Mouse (Mus musculus) E14TG2a.4 (cell line): ENCODE data around the gene Rps6kc1.
A peak's percentile ranks its signal among the peaks of the same experiment; 100 is the strongest.

Source experiments
- H3K27me3 ChIP-seq: 2 replicates; pipeline ENCODE4 v1.6.1; 2014; ENCODE audit warnings: low read length, control low read depth; ENCODE audit not compliant: insufficient read depth
- H3K36me3 ChIP-seq: 2 replicates; pipeline ENCODE4 v1.6.1; 2014; ENCODE audit warnings: low read length, control low read depth; ENCODE audit not compliant: insufficient read depth
- H3K4me1 ChIP-seq: replicated peaks from 2 replicates; pipeline ENCODE4 v1.6.1; 2014; ENCODE audit warnings: low read depth, low read length, control low read depth
- H3K4me3 ChIP-seq: replicated peaks from 2 replicates; pipeline ENCODE4 v1.5.1; 2014; ENCODE audit warnings: mild to moderate bottlenecking, low read length
- H3K9me3 ChIP-seq: 2 replicates; pipeline ENCODE4 v1.6.1; 2014; ENCODE audit warnings: low read length, control low read depth
- CTCF ChIP-seq: conservative IDR thresholded peaks from 2 replicates; pipeline ENCODE4 v1.5.1; 2014; ENCODE audit warnings: low read length
- NANOG ChIP-seq: IDR thresholded peaks from 2 replicates; pipeline ENCODE4 v1.6.1; 2014; ENCODE audit warnings: borderline replicate concordance, low read length, mixed read lengths
- POU5F1 ChIP-seq: IDR thresholded peaks from 2 replicates; pipeline ENCODE4 v1.6.1; 2014; ENCODE audit warnings: low read length, borderline replicate concordance

Rps6kc1 gene

DNA sequence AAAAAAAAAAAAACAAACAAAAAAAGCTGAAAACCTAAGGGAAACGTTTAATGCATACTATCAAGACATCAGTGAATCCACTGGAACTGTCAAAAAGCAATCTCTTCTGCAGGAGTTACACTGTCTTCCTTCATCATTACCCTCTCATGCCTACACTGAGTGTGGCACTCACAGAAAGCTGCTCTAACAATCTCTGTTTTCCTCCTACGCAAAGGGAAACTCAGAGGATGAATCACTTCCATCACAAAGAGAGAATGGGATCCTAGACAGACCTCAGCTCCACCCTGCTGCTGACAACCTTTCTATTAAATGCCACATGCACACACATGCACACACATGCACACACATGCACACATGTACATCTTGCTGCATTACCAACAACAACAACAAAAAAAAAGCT, 75.5 kb downstream of the Rps6kc1 start:
- Histone ChIP-seq H3K4me1 (no peaks in the 10 kb centered on the region), H3K27me3 (no peaks in the 10 kb centered on the region), H3K9me3 (no peaks in the 10 kb centered on the region), H3K4me3 (no peak overlapping the region), H3K36me3 (peaks cover 7% of the 10 kb centered on the region)
- TF ChIP-seq NANOG: no peak

DNA sequence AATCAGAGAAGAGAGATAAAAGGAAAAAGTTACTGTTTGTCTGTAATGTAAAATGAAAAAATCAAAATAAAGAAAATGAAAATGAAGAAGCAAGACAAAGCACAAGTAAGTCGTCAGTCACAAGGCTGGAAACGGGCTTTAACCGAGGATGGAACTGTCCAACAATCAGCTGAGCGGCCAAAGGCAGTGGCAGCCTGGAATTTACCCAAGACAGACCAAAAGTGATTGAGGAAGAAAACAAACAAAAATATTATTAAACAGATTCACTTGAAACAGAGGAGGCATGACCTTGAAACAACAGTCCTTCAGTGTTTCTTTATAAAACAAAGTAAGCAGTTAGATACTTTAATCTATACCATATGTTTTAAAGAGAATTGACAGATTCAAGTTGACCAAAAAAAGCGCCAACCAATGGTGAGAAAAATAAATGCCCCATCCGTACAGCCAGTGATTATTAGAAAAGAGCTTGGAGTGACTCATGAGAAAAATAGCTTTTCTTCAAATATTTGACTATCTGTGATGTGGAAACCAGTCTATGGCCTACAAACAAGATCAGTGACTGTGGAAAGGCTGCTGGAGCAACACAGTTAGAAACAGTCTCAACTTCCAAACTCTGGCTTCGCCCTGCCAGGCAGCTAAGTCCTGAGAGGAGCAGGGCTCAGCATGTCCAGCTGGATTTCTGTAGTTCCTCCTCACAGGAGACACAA, 77.2 kb downstream of the Rps6kc1 start:
- Histone ChIP-seq H3K9me3 (no peaks in the 10 kb centered on the region), H3K36me3 (peaks cover 7% of the 10 kb centered on the region), H3K27me3 (no peaks in the 10 kb centered on the region), H3K4me3 (no peak overlapping the region), H3K4me1 (no peaks in the 10 kb centered on the region)
- TF ChIP-seq POU5F1: no peak
- no peak for TF ChIP-seq NANOG
- no peak for TF ChIP-seq CTCF

DNA sequence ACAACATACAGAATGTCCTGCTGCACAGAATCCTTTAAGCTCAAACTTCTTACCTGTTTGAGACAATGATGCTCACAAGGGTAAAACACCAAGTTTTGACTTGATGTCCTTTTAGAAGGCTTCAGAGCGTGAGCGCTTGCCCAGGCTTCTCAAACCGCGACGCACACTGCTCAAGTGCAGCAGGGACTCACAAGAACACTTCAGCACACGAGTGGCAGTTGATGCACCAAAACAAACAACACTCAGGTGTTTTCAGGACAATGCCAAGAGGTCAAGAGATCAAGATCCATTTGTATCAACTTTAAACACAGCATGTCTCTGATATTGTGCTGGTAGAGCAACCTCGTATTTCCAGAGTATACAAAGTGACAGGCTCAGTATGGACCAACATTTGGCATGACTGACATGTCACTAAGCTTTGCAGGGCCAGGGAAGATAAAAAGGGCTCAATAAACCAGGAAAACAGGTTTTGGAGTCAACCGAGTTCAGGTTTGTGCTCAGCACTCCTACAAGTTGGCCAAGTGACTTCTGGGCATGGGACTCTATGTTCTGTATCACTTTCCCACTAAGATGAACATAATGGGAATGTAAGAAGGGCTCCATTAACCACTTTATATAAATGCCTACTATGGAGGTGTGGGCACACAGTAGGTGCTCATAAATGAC, 78.5 kb downstream of the Rps6kc1 start:
- H3K36me3 ChIP-seq: peaks cover 7% of the 10 kb centered on the region
- no peak overlapping the region for H3K4me3 ChIP-seq
- H3K27me3 ChIP-seq: no peaks in the 10 kb centered on the region
- TF ChIP-seq POU5F1 (no peak), CTCF (no peak), NANOG (no peak)
- H3K9me3 ChIP-seq: no peaks in the 10 kb centered on the region
- no peaks in the 10 kb centered on the region for H3K4me1 ChIP-seq

DNA sequence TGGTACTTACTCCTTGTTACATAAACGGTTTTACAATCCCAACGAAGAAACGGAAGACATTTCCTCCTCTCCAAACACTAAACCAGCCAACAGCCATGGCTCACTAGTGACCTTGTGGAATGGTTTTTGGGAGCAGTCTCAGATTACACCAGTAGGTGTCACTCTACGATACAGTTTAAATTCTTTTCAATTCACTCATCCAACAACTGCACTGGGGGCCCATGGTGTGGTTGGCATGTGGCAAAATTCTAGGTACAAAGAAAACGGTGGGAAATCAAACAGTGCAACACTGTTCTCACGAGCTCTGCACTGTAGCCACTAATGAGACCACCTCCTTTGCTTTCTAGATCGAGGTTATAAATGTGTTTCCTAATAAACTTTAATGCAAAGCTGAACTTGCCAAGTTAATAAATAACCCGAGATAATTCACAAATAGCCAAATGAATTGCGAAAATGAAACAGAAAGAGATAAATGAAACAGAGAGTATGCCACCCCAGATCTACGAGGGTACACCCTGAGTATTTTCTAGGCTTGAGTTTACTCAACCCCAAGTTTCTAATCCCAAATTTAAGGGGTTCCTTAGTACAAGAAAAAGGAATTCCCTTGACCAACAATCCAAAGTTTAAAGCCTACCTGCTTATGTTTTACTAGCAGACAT, 79.6 kb downstream of the Rps6kc1 start:
- Histone ChIP-seq H3K4me1 (no peaks in the 10 kb centered on the region), H3K27me3 (no peaks in the 10 kb centered on the region), H3K4me3 (no peak overlapping the region), H3K36me3 (peaks cover 14% of the 10 kb centered on the region), H3K9me3 (no peaks in the 10 kb centered on the region)
- TF ChIP-seq POU5F1: no peak
- no peak for TF ChIP-seq NANOG
- peak; percentile 59 for TF ChIP-seq CTCF

DNA sequence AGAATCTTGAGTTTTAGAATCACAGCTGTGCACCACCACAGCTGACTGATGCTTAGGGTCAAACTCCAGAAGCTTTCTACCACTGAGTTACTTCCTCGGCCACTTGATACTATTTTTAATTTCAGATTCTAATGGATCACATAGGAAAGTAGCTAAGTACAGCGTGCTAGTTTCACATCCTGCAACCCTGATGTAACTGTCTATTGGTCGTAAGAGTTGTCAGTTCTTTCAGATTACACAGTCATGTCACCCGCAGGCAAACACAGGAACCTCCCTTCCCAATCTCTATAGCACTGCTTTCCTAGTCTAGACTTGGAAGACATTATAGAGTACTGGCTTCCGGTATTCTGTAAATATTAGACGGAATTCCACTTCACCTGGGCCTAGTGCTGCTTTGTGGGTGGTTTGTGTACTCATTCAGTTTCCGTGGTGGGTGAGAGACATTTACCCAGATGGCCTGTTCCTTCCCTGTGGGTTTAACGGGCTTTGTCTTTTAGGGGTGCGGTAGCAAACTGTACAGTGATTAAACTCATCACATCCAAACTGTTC, 85.0 kb downstream of the Rps6kc1 start:
- Histone ChIP-seq H3K4me3 (no peak overlapping the region), H3K9me3 (no peaks in the 10 kb centered on the region), H3K36me3 (peaks cover 7% of the 10 kb centered on the region), H3K4me1 (no peaks in the 10 kb centered on the region), H3K27me3 (no peaks in the 10 kb centered on the region)
- TF ChIP-seq POU5F1 (no peak), NANOG (no peak), CTCF (no peak)

DNA sequence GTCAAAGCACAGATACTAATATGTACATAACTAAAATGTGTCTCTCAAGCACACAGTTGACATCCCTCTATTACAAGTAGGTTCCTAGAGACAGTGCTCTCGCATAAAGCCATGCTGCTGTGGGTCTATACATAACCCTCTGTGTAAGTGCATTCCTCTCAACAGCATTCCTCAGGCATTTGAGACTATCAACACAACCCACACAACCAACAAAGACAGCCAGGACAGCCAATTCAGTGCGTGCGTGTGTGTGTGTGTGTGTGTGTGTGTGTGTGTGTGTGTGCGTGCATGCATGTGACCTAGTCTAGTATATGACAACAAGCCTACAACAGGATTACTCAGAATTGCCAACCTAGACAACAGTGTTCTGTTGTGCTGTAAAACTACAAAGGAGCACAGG, 87.8 kb downstream of the Rps6kc1 start:
- Histone ChIP-seq H3K36me3 (peaks cover 14% of the 10 kb centered on the region), H3K27me3 (no peaks in the 10 kb centered on the region), H3K4me3 (no peak overlapping the region), H3K4me1 (no peaks in the 10 kb centered on the region), H3K9me3 (no peaks in the 10 kb centered on the region)
- TF ChIP-seq CTCF: no peak
- no peak for TF ChIP-seq POU5F1
- TF ChIP-seq NANOG: no peak

DNA sequence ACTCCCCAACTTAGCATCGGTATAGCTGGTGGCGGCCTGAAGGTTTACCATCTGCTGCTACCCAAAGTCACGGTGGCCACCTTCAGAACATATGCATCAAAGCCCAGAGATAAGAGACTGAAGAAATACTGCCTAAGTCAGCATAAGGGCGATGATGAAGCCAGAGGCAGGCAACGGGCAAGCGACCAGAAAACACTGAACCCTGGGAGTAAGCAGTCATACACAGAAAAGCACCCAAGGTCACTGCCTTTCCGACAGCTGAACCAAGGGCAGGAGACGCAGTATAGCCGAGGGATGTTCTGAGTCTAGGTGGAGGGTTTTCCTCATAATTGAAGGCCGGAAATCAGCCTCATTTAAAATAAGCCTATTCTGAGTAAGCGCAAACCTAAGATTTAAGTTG, 95.4 kb downstream of the Rps6kc1 start:
- H3K9me3 ChIP-seq: no peaks in the 10 kb centered on the region
- H3K4me3 ChIP-seq: no peak overlapping the region
- H3K36me3 ChIP-seq: peaks cover 3% of the 10 kb centered on the region; the same call in 1 of the 2 replicates
- H3K27me3 ChIP-seq: no peaks in the 10 kb centered on the region
- no peak for TF ChIP-seq CTCF
- TF ChIP-seq POU5F1: no peak
- no peak for TF ChIP-seq NANOG
- H3K4me1 ChIP-seq: no peaks in the 10 kb centered on the region

DNA sequence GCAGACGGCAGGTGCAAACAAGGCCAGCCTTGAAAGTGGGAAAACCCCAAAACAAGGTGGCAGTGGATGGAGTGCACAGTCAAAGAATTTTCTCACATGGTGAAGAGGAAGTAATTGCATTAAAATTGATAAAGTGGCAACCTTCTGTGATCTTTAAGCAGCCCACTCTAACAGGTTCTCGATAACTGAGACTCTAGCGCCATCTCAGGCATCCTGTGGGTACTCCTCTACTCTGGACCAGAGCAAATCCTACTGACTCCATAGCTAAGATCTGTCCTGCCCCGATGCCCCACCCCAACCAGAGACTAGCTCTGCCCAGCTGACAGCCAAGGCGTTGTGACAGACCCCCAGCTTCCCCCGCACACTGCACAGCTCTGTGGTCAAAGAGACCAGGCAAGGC, 101.2 kb downstream of the Rps6kc1 start:
- Histone ChIP-seq H3K27me3 (no peaks in the 10 kb centered on the region), H3K36me3 (peaks cover 17% of the 10 kb centered on the region), H3K4me3 (no peak overlapping the region), H3K4me1 (peaks cover 27% of the 10 kb centered on the region), H3K9me3 (no peaks in the 10 kb centered on the region)
- TF ChIP-seq POU5F1: no peak
- TF ChIP-seq CTCF: no peak
- TF ChIP-seq NANOG: no peak
